Mouse (Mus musculus): Measurements from ENCODE around the gene Krt6a.

GRCm38 (mm10) chr15:101697326-101698188 lies 3.5 kb upstream of the Krt6a start:
- TF ChIP-seq POLR2A (IDR thresholded peaks at IDR 0.05; ENCODE audit: extremely low read depth, insufficient read depth, low read length) (no peak), CTCF (IDR thresholded peaks at IDR 0.05; ENCODE audit: low read depth, low read length) (no peak)
